Mouse (Mus musculus) liver, embryonic 16.5 days (tissue): ENCODE measurements around the gene Hnrnpu. TPM values are rescaled to one million over a fixed set of nuclear protein-coding genes. Genes with fewer than 3 reads are reported as not detected.

ENCODE experiments used
- ATAC-seq: fragments of 200-750 bp; cut with Nextera tagmentation; 2 replicates; pipeline ENCODE4 v1.8.0; 2017; ENCODE audit warnings: low read depth, mild to moderate bottlenecking, moderate number of reproducible peaks, moderate library complexity
- H3K27ac ChIP-seq: fragments of 300-500 bp; sonication (generic); 2 replicates; pipeline ENCODE4 v1.5.1; 2014; ENCODE audit warnings: mild to moderate bottlenecking, low read length
- H3K27me3 ChIP-seq: fragments of 300-500 bp; sonication (generic); 2 replicates; pipeline ENCODE4 v1.6.1; 2014; ENCODE audit warnings: low read depth, low read length, mixed read lengths; ENCODE audit not compliant: control insufficient read depth, insufficient read depth
- H3K36me3 ChIP-seq: fragments of 300-500 bp; sonication (generic); 2 replicates; pipeline ENCODE4 v1.6.1; 2014; ENCODE audit warnings: mild to moderate bottlenecking; ENCODE audit not compliant: control insufficient read depth, insufficient read depth
- H3K4me1 ChIP-seq: fragments of 300-500 bp; sonication (generic); 2 replicates; pipeline ENCODE4 v1.6.1; 2014; ENCODE audit warnings: low read depth, low read length, mixed read lengths; ENCODE audit not compliant: control insufficient read depth
- H3K4me2 ChIP-seq: fragments of 300-500 bp; sonication (generic); 2 replicates; pipeline ENCODE4 v1.6.1; 2014; ENCODE audit warnings: low read depth, low read length, mixed read lengths
- H3K4me3 ChIP-seq: fragments of 300-500 bp; sonication (generic); 2 replicates; pipeline ENCODE4 v1.5.1; 2014; ENCODE audit warnings: low read depth, mild to moderate bottlenecking, low read length
- H3K9ac ChIP-seq: fragments of 300-500 bp; sonication (generic); 2 replicates; pipeline ENCODE4 v1.6.1; 2014; ENCODE audit warnings: low read depth, low read length
- H3K9me3 ChIP-seq: fragments of 300-500 bp; sonication (generic); replicated peaks from 2 replicates; pipeline ENCODE4 v1.6.1; 2016; ENCODE audit warnings: low read length; ENCODE audit not compliant: control insufficient read depth
- WGBS: fragments of 180-500 bp; shearing (Covaris S2); extraction: QIAGEN DNeasy Blood & Tissue Kit; methylation state at CpG from one replicate; pipeline ENCODE4 v1.1.7; 2014; ENCODE audit not compliant: insufficient replicate concordance; 5-methylcytosine and 5-hydroxymethylcytosine counted together
- polyA plus RNA-seq: library from polyadenylated mRNA; unstranded; fragments of >200 nt; fragmentation: Nextera tagmentation; extraction: Ambion mirVana; gene quantifications from 2 replicates; pipeline ENCODE4 v1.2.1, GENCODE M21; 2015

Gene Hnrnpu
- 98.3 and 103 TPM in 2 replicates for polyA plus RNA-seq

DNA sequence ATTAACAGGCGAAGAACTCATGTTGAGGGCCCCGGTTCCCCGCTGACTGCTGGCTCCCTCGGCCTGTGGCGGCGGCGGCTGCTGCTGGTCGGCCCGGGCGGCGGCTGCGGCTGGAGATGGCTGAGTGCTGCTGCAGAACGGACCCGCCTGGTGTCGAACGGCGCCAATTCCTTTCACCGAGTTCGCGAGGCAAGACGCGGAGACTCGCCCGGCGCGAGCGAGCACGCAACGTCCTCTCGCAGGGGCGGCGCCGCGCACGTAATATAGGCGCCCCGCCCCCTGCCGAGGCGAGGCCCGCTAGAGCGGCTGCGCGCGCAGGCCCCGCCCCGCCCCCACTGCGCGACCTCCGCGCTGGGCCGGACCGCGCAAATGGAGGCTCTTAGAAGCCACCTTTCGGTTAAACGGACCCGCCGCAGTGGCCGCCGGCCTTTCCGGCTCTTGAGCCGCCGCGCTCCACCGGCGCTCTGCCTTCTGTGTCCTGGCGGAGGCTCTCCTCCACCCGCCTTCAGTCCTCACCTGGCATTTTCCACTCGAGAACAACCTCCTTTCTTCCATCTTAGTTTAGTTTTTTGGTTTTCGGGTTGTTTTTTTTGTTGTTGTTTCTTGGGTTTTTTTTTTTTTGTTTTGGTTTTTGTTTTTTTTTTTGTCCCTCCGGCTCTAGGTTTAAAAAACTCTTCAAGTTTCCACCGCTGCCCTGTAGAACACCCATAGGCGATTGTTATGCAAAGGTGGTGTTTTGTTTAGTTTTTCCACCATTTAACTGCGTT, at the start of gene Hnrnpu:
Gene Hnrnpu (minus strand): TSS at position 247 of the 767 bp plus-strand sequence.
- H3K27ac ChIP-seq, result peak within 1 kb of the TSS; percentile 99
- H3K4me2 ChIP-seq, result peak within 1 kb of the TSS; percentile 78
- peak; percentile 84 for ATAC-seq
- peaks cover 20% of the 10 kb centered on the region for H3K36me3 ChIP-seq
- H3K4me1 ChIP-seq, result peaks cover 16% of the 10 kb centered on the region
- WGBS, result under 1% methylated on average over 71 of the region's 73 CpGs
- no peaks in the 10 kb centered on the region for H3K9me3 ChIP-seq
- H3K9ac ChIP-seq, result peak within 1 kb of the TSS; percentile 99
- no peaks in the 10 kb centered on the region for H3K27me3 ChIP-seq
- peak within 1 kb of the TSS; percentile 98 for H3K4me3 ChIP-seq

DNA sequence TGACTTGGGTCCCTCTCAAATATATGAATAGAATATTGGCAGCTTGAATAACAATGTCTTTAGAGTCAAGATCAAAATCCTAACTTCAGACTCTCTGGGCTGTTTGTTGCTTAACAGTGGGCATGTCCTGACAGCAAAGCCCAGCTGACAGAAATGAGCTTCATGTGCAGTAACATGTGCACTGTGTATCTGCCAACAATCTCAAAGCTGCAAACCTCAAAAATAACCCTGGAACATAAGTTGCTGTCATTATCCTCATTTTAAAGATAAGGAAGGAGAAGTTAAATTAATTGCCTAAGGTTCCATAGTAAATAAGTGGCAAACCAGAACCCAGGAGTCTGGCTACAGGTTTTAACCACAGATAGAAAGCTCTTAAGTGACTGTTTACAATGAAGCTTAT, 44.6 kb upstream of the Hnrnpu start:
- H3K4me1 ChIP-seq, result peaks cover 3% of the 10 kb centered on the region
- no peak for ATAC-seq
- no peak overlapping the region for H3K27ac ChIP-seq
- H3K36me3 ChIP-seq, result no peaks in the 10 kb centered on the region
- H3K4me2 ChIP-seq, result no peak overlapping the region
- no peak overlapping the region for H3K4me3 ChIP-seq
- H3K27me3 ChIP-seq, result no peaks in the 10 kb centered on the region
- H3K9ac ChIP-seq, result no peak overlapping the region
- H3K9me3 ChIP-seq, result no peaks in the 10 kb centered on the region

DNA sequence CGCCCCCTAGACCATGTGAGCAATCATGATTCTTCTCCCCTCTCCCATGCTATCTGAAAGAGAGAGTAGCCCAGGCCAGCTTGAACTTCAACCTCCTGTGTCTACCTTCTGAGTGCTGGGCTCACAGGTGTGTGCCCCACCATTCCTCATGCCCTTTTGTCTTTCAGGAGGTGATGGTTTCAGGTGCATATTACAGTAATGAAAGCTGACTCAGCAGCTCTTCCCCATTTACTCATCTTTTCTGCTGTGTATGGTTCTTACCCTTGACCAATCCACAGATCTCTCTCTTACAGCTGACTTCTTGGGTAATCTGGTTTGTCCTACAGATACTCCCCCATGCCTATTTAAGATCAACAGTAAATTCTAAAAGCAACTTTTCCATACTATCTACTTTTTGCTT, 41.6 kb upstream of the Hnrnpu start:
- H3K4me2 ChIP-seq, result no peak overlapping the region
- peaks cover 3% of the 10 kb centered on the region for H3K4me1 ChIP-seq
- H3K9me3 ChIP-seq, result no peaks in the 10 kb centered on the region
- no peaks in the 10 kb centered on the region for H3K27me3 ChIP-seq
- H3K36me3 ChIP-seq, result no peaks in the 10 kb centered on the region
- 68% methylated on average over 1 of the region's 1 CpGs for WGBS
- no peak for ATAC-seq
- H3K9ac ChIP-seq, result no peak overlapping the region
- H3K27ac ChIP-seq, result no peak overlapping the region
- H3K4me3 ChIP-seq, result no peak overlapping the region

DNA sequence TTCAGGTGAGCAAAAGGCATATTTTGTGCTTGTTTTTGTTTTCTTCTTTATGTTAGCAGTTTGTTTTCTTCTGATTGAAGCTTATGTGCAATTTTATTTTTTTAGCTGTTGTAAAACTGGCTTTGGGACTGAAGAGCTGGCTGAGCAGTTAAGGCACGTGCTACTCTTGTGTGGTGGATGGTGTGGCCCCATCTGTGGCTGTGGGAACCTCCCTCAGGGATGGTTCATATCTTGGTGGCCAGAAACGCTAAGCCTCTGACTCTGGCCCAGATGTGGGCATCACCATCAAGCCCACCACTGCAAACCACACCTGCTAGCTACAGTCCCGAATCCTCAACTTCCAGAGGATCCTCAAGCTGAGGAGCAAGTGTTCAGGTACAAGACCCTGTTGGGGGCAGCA, 40.5 kb upstream of the Hnrnpu start:
- H3K4me2 ChIP-seq, result no peak overlapping the region
- H3K9ac ChIP-seq, result no peak overlapping the region
- H3K9me3 ChIP-seq, result no peaks in the 10 kb centered on the region
- peak; percentile 73 for ATAC-seq
- H3K27ac ChIP-seq, result no peak overlapping the region
- peaks cover 5% of the 10 kb centered on the region for H3K4me1 ChIP-seq
- 25% methylated on average over 3 of the region's 3 CpGs for WGBS
- no peak overlapping the region for H3K4me3 ChIP-seq
- H3K27me3 ChIP-seq, result no peaks in the 10 kb centered on the region
- no peaks in the 10 kb centered on the region for H3K36me3 ChIP-seq

DNA sequence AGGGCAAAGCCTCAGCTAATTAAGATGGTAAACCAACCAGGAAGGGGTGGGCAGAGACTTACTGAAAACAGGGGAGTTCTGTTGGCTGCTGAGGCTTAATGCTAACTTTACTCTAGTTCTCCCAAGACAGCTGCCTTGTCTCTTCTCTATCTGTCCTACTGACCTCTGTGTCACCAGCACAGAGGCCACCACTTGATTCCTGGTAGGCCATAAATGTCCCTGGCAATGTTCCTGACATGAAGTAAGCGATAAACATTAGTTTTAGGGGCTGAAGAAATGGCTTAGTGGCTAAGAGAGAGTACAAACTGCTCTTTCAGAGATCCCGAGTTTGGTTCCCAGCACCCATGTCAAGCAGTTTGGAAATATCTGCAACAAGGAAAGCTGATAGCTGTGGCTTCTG, 39.3 kb upstream of the Hnrnpu start:
- Histone ChIP-seq H3K9me3 (no peaks in the 10 kb centered on the region), H3K27ac (no peak overlapping the region), H3K9ac (no peak overlapping the region), H3K4me3 (no peak overlapping the region), H3K27me3 (no peaks in the 10 kb centered on the region), H3K4me1 (peaks cover 11% of the 10 kb centered on the region), H3K4me2 (no peak overlapping the region), H3K36me3 (no peaks in the 10 kb centered on the region)
- 58% methylated on average over 2 of the region's 2 CpGs for WGBS
- ATAC-seq, result no peak

DNA sequence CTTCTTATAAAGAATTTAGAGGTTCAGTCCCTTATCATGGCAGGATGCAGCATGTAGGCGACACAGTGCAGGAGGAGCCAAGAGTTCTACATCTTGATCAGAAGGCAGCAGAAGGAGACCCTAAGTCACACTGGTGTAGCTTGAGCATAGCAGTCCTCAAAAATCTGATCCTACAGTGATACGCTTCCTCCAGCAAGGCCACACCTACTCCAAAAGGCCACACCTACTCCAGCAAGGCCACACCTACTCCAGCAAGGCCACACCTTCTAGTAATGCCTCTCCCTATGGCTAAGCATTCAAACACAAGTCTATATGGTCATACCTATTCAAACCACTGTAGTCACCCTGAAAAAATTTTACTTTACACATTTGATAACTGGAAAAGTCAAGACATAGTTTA, 38.5 kb upstream of the Hnrnpu start:
- H3K27me3 ChIP-seq, result no peaks in the 10 kb centered on the region
- 44% methylated on average over 2 of the region's 2 CpGs for WGBS
- H3K27ac ChIP-seq, result no peak overlapping the region
- H3K36me3 ChIP-seq, result no peaks in the 10 kb centered on the region
- no peak overlapping the region for H3K4me2 ChIP-seq
- peak; percentile 80 for ATAC-seq
- no peak overlapping the region for H3K4me3 ChIP-seq
- peaks cover 11% of the 10 kb centered on the region for H3K4me1 ChIP-seq
- no peak overlapping the region for H3K9ac ChIP-seq
- no peaks in the 10 kb centered on the region for H3K9me3 ChIP-seq

DNA sequence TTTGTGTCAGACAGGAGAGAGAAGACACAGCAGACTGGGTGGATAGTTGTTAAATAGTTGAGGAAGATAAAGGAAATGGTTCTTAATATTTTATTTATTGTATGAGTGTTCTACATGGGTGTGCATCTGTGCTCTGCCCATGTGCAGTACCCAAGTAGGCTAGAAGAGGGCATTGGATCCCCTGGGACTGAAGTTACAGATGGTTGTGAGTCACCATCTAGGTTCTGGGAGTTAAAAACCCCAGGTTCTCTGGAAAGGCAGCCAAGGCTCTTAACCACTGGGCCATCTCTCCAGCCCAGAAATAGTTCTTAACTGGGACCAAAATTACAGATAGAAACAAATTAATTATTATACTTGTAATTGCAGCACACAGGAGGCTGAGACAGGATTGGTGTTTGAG, 37.8 kb upstream of the Hnrnpu start:
- Histone ChIP-seq H3K4me3 (no peak overlapping the region), H3K9me3 (no peaks in the 10 kb centered on the region), H3K9ac (no peak overlapping the region), H3K4me1 (peaks cover 12% of the 10 kb centered on the region), H3K4me2 (no peak overlapping the region), H3K27me3 (no peaks in the 10 kb centered on the region), H3K36me3 (no peaks in the 10 kb centered on the region), H3K27ac (no peak overlapping the region)
- no peak for ATAC-seq

DNA sequence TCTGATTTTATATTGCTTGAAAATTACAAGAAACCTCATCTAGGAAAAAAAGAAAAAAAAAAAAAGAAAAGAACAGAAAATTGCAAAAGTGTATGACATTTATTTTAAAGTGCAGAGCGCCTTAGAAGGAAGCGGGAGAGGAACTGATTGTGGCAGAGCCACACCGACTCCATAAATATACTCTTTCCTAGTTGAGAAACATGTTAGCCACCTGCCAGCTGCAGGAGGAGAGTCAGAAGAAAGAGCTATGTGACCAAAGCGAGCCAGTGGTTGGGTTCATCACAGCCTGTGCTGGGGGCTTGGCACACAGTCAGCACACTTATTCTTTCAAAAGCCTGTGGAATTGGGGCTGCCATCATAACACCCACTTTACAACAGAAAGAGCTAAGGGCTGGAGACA, 35.1 kb upstream of the Hnrnpu start:
- Histone ChIP-seq H3K4me3 (no peak overlapping the region), H3K9me3 (no peaks in the 10 kb centered on the region), H3K27ac (no peak overlapping the region), H3K36me3 (no peaks in the 10 kb centered on the region), H3K27me3 (no peaks in the 10 kb centered on the region), H3K4me2 (no peak overlapping the region), H3K9ac (no peak overlapping the region), H3K4me1 (peaks cover 26% of the 10 kb centered on the region)
- ATAC-seq, result no peak
- 65% methylated on average over 4 of the region's 4 CpGs for WGBS

DNA sequence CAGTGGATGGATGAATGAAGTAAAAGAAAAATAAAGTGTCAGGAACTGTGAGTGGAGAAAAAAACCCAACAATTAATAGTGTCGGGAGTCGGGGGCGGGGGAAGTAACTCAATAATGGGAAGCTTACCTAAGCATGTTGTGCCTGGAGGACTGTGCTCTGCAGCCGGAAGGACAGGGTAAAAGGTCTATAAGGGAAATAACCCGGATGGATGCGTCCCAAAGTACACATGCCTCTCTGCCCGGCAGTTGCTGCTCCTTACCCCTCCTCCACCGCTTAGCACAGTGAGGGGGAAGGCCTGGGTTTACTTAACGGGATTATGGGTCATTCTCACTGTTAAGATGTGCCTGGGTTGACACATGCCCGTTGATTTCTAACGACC, 31.7 kb upstream of the Hnrnpu start:
- Histone ChIP-seq H3K4me3 (peak overlapping the region; percentile 70), H3K27ac (peak overlapping the region; percentile 92), H3K27me3 (no peaks in the 10 kb centered on the region), H3K36me3 (no peaks in the 10 kb centered on the region), H3K4me1 (peaks cover 27% of the 10 kb centered on the region), H3K4me2 (peak overlapping the region; percentile 93), H3K9ac (peak overlapping the region; percentile 71), H3K9me3 (no peaks in the 10 kb centered on the region)
- under 1% methylated on average over 11 of the region's 11 CpGs for WGBS
- ATAC-seq, result peak; percentile 84
